Mouse (Mus musculus): Measurements from ENCODE around the gene Muc5b. TPM values are rescaled to one million over a fixed set of nuclear protein-coding genes. Genes with fewer than 3 reads are reported as not detected.
"Not testable (repeated sequence)": the region's sequence is repeated elsewhere in the genome, so short reads cannot be mapped to it uniquely, and the experiment has no call there.

Muc5b gene
- total RNA-seq (2021), result not detected

- no peak for DNase-seq
These were observed at the start of gene Muc5b for GRCm38 (mm10) chr7:141838779-141839178. Gene Muc5b, plus strand, starts transcription at chr7:141839070.

- no peak for DNase-seq
These were observed 44.6 kb upstream of the Muc5b start for GRCm38 (mm10) chr7:141794251-141794650.

GRCm38 (mm10) chr7:141803206-141803605 lies 35.7 kb upstream of the Muc5b start:
- no peak for DNase-seq

GRCm38 (mm10) chr7:141805384-141805783 lies 33.5 kb upstream of the Muc5b start:
- peak; percentile 47 to 57 for DNase-seq

GRCm38 (mm10) chr7:141807823-141808222 lies 31.0 kb upstream of the Muc5b start:
- DNase-seq, result not testable (repeated sequence)

DNA sequence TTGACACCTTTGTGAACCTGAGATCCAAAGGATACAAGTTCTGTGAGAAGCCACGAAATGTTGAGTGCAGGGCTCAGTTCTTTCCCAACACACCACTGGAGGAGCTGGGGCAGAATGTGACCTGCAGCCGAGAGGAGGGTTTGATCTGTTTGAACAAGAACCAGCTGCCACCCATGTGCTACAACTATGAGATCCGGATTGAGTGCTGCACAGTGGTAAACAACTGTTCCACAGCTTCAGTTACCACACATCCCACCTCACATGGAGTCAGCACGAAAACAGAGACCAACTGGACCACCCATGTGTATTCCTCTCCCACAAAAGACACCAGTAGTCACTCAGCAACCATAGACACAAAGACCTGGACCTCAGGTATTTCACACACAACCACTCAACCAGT lies 28.9 kb upstream of the Muc5b start:
- not testable (repeated sequence) for DNase-seq

DNA sequence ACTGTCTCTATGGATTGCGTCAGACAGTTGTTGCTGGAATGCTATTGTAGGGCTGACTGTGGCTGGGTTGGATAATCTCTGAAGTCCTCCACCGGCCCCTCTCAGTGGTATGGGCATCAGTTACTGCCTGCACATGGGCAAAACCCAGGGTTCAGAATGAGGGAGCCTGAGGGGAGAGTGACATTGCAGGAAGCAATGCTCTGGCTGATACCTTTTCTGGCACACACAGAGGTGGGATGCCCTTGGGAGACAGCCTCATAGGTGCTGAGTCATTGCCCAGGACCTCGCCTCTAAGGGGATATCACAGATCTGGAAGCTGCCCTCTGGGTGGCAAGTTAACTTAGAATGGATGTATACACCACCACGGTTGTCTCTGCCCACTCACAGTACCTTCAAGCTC lies 25.5 kb upstream of the Muc5b start:
- no peak for DNase-seq

- DNase-seq, result no peak
These were observed 23.5 kb upstream of the Muc5b start for GRCm38 (mm10) chr7:141815361-141815760.

- DNase-seq, result no peak
These were observed 21.4 kb upstream of the Muc5b start for GRCm38 (mm10) chr7:141817355-141818075.

DNA sequence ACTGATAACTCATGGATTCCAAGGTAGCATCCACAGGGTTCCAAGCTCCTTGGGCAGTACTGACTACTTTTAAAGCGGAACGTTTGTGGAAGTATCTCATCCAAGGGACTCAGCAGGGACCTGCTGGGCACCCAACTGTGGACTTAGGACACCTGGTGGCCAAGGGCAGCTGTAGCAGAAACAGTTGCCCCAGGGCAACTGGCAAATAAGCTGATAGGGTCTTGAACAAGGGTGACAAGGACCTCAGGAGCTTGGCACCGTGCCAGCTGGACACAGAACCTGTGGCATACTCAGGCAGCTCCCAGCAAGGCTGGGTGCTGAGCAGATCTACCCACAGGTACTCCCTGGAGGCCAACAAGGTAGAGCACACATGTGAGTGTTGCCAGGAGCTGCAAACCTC lies 20.6 kb upstream of the Muc5b start:
- no peak for DNase-seq

DNA sequence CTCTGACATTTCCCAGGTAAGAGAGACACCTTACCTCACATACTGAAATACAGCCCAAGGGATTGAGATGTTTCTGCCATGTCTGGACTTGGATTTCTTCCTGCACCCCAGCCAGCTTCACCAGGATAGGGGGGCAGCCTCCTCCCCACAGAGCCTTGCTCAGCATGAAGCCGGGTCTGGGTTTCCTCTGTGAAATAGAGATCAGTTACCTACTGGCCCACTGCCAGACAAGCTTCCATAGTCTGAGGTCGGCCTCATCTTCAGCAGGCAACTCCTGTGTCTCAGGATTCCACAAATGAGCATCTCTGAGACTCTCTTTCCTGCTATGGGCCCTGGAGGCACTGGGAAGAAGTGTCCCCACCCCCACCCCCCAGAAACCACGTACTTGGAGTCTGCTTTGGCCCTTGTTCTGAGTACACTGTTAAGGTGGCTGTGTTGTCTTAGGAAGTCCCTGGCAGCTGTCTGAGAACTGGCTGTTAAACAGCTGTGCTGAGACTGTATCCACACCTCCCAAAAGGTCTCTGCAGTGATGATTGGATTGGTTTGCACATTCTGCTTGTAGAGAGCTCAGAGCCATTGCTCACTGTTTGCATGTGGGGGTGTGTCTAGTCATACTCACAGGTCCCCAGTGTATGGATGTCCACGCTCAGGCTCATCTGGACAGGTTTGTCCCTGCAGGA lies 16.1 kb upstream of the Muc5b start:
- DNase-seq, result no peak

GRCm38 (mm10) chr7:141823699-141824098 lies 15.2 kb upstream of the Muc5b start:
- DNase-seq, result no peak

- DNase-seq, result no peak
These were observed 14.5 kb upstream of the Muc5b start for GRCm38 (mm10) chr7:141824398-141824797.

GRCm38 (mm10) chr7:141835941-141836340 lies 2.9 kb upstream of the Muc5b start:
- DNase-seq, result no peak

GRCm38 (mm10) chr7:141836423-141836822 lies 2.4 kb upstream of the Muc5b start:
- DNase-seq, result no peak

GRCm38 (mm10) chr7:141840354-141840753 lies 1.5 kb downstream of the Muc5b start:
- DNase-seq, result no peak

DNA sequence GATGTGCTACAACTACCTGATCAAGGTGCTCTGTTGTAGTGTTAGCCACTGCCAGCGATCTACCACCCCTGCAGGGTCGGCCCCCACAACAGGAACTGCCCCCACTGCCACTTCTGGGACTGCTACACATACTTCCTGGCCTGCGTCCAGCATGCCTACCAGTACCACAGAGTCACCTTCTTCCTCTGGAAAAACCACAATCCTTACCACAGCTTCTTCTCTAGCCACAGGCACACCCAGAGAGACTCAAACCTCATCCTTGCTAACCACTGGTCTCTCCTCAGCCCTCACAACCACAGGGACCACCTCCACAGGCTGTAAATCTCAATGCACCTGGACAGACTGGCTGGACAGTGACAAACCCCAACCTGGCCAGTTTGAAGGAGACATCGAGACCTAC lies 22.2 kb downstream of the Muc5b start:
- DNase-seq, result no peak

- no peak for DNase-seq
These were observed 30.8 kb downstream of the Muc5b start for GRCm38 (mm10) chr7:141869644-141870043.

DNA sequence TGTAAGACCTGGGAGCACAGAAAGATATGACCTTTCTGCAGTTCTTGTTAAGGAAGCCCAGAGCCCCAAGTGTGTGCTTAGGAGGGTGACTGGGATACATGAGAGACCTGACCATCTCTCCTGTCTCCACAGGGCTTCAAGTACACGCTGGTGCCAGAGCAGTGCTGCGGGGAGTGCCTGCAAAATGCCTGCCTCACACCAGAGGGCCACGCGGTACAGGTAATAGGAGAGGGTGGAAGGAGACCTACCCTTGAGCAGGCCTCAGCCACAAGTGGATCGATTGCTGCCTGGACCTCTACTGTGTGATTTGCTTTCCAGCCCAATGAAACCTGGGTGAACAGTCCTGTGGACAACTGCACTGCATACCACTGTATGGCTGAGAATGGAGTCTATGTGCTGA lies 31.7 kb downstream of the Muc5b start:
- DNase-seq, result no peak

DNA sequence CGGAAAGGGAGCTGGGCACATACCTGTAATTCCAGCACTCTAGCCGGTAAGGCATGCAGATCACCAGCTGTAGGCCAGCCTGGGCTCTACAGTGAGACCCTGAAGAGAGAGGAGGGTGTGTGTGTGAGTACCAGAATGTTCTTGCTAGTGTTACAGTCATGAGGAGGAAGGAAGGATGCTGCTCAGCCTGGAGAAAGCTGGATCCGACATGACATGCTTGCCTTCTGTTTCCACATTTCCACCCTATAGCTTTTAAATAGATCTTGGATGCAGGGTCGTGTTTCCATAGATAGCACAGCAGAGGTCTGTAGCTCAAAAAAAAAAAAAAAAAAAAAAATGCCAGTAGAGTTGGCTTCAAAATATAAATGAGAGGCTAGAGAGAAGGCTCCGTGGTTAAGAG lies 36.0 kb downstream of the Muc5b start:
- no peak for DNase-seq

DNA sequence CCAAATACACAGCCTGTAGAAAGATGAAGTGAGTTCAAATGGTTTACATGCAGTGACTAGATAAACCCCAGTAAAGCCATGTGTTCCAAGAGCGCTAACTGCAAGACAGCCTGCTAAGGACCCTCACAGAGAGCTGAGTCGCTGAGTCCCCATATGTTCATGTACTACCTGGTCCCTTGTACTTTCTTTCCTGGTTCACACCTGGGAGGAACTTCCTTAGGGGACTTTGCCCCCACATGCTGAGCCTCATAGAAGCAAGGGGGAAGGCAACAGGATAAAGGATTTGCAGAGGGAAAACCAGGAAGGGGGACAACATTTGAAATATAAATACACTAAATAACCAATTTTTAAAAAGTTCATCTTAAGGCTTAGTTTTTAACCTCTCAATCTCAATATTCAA lies 39.9 kb downstream of the Muc5b start:
- DNase-seq, result no peak

DNA sequence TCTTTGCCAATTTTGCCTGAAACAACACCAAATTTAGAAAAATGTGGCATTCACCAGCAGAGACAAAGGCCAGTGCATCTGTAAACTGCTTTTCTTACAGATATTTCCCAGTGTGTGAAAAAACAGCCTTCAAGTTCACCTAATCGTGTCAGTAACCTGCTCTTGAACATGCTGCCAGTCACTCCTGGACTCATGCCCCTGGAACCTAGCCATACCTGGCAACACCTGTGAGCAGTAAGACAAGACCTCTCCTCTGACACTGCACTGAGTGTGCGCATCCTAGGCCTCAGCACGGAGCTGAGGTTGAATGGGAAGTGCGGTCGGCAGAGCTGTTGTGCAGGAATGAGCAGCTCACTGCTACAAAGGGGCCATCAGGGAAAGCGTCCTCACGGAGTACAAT lies 53.3 kb downstream of the Muc5b start:
- DNase-seq, result no peak

DNA sequence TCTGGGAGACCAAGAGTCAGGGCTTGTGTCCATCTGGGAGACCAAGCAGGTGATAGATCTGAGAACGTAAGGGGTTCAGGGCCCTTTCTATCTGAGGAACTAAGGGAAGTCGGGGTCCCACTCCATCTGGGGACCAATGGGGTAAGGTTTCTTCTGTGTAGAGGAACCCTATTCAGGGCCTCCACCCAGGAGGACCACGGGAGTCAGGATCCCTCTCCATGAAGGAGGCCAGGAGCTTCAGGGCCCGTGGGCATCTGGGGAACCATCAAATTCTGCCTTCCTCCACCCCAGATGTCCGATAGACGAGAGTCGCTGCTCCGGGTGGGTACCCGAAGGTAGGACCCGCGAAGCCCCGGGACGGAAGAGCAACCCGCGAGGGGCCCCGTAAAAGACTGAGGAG lies 63.0 kb downstream of the Muc5b start:
- no peak for DNase-seq

DNA sequence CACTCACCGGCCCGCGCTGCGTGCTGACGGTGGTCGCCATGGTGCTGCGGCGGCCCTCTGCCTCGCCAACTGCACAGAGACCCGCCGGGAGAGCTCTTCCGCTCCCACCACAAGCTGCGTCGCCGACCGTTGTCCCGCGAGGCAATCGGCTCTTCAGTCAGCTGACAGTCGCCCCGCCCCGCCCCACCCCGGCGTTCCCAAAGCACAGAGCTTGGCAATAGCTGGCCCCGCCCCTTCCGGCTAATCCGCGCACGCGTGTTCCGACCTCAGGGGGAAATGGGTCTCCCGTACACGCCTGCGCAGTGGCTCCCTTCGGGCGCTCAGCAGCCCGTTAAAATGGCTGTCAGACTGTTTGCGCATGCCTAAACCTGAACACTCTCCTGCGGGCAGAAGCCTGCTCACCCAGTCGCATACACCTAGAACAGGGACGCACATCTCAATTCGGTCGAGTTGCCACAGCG lies 63.4 kb downstream of the Muc5b start:
- peak; percentile 98 to 99 for DNase-seq
